In genomic region chr15:62104653-62105052, GRCm38 (mm10) we compare ENCODE assay signal across 8 mouse cellular contexts.
DNase-seq lines count a peak whose midpoint lies in the region; ATAC-seq lines count a peak whose summit lies in the region.

No protein-coding gene starts in this region.

- H3K9ac ChIP-seq in heart, embryonic 11.5 days (ENCODE audit: low read depth, low read length), result no peak overlapping the region
- no peak overlapping the region for H3K9ac ChIP-seq in neural tube, embryonic 15.5 days (replicated peaks)
- H3K9ac ChIP-seq in heart, embryonic 13.5 days, result peak overlapping the region; percentile 37; the same call in 1 of the 2 replicates

- no peaks in the 10 kb centered on the region for H3K27me3 ChIP-seq in heart, embryonic 11.5 days (ENCODE audit: control insufficient read depth, insufficient read depth, low read length)
- no peaks in the 10 kb centered on the region for H3K27me3 ChIP-seq in neural tube, embryonic 15.5 days (replicated peaks)
- no peaks in the 10 kb centered on the region for H3K27me3 ChIP-seq in heart, embryonic 13.5 days (replicated peaks)

- WGBS in heart, embryonic 11.5 days (ENCODE audit: insufficient replicate concordance), result 33% methylated on average over 7 of the region's 7 CpGs
- 43% methylated on average over 7 of the region's 7 CpGs for WGBS in neural tube, embryonic 15.5 days
- 26% methylated on average over 7 of the region's 7 CpGs for WGBS in heart, embryonic 13.5 days

- H3K9me3 ChIP-seq in heart, embryonic 11.5 days (replicated peaks; ENCODE audit: control insufficient read depth, low read length), result 0 out of 2 replicates have a peak, but pooled peaks cover 2% of the 10 kb centered on the region
- H3K9me3 ChIP-seq in neural tube, embryonic 15.5 days (replicated peaks), result no peaks in the 10 kb centered on the region
- H3K9me3 ChIP-seq in heart, embryonic 13.5 days, result peaks cover 9% of the 10 kb centered on the region

- H3K4me1 ChIP-seq in heart, embryonic 11.5 days (ENCODE audit: control insufficient read depth, insufficient read depth, low read length), result peaks cover 17% of the 10 kb centered on the region
- peaks cover 12% of the 10 kb centered on the region; the same call in 1 of the 2 replicates for H3K4me1 ChIP-seq in neural tube, embryonic 15.5 days
- H3K4me1 ChIP-seq in heart, embryonic 13.5 days, result peaks cover 35% of the 10 kb centered on the region

- H3K36me3 ChIP-seq in heart, embryonic 11.5 days (ENCODE audit: control insufficient read depth, insufficient read depth, low read length), result peaks cover 2% of the 10 kb centered on the region; the same call in 1 of the 2 replicates
- no peaks in the 10 kb centered on the region for H3K36me3 ChIP-seq in neural tube, embryonic 15.5 days
- peaks cover 2% of the 10 kb centered on the region; the same call in 1 of the 2 replicates for H3K36me3 ChIP-seq in heart, embryonic 13.5 days

- H3K4me3 ChIP-seq in heart, embryonic 11.5 days (ENCODE audit: low read depth, low read length), result no peak overlapping the region
- no peak overlapping the region for H3K4me3 ChIP-seq in neural tube, embryonic 15.5 days (replicated peaks)
- no peak overlapping the region for H3K4me3 ChIP-seq in heart, embryonic 13.5 days

- ATAC-seq in heart, embryonic 11.5 days (replicated peaks; ENCODE audit: insufficient number of reproducible peaks, low FRiP score, low TSS enrichment), result no peak
- 0 out of 2 replicates have a peak, but pooled peaks have one; percentile 12 for ATAC-seq in neural tube, embryonic 15.5 days (ENCODE audit: low FRiP score)
- ATAC-seq in heart, embryonic 13.5 days (ENCODE audit: extremely low read depth, insufficient number of reproducible peaks, low FRiP score, low TSS enrichment), result no peak

- no peak overlapping the region for H3K27ac ChIP-seq in heart, embryonic 11.5 days (ENCODE audit: low read depth, low read length)
- no peak overlapping the region for H3K27ac ChIP-seq in neural tube, embryonic 15.5 days (replicated peaks)
- H3K27ac ChIP-seq in heart, embryonic 13.5 days (replicated peaks), result no peak overlapping the region

- H3K4me2 ChIP-seq in heart, embryonic 11.5 days, result no peak overlapping the region
- H3K4me2 ChIP-seq in neural tube, embryonic 15.5 days, result no peak overlapping the region
- no peak overlapping the region for H3K4me2 ChIP-seq in heart, embryonic 13.5 days

- DNase-seq in heart, adult 11 months, result peak; percentile 96
- no peak for DNase-seq in neural tube, embryonic 10.5 days (ENCODE audit: extremely low spot score, low spot score)
- peak; percentile 44 to 66 for DNase-seq in natural killer cell, adult 2 months (ENCODE audit: low spot score in 2 of 2)
- no peak for DNase-seq in urinary bladder, postnatal 4 days (ENCODE audit: low spot score in 2 of 2)
- DNase-seq in MN1 (ENCODE audit: low spot score), result no peak

Comparison
In these comparisons a context has a peak if more than half of its experiments do, and no peak if none do; other contexts are left out.
1. DNase-seq: peak in heart, adult 11 months (single experiment) and natural killer cell, adult 2 months (2 of 2); none in neural tube, embryonic 10.5 days (single experiment), urinary bladder, postnatal 4 days (0 of 2) and MN1 (single experiment).